Mouse (Mus musculus) kidney, adult 11 months (tissue): Measurements from ENCODE around the gene Igfn1.
A peak's percentile ranks its signal among the peaks of the same experiment; 100 is the strongest.

Experiments
- DNase-seq: peaks from one replicate; pipeline ENCODE4 v3.0.0; 2022

Igfn1 gene

DNA sequence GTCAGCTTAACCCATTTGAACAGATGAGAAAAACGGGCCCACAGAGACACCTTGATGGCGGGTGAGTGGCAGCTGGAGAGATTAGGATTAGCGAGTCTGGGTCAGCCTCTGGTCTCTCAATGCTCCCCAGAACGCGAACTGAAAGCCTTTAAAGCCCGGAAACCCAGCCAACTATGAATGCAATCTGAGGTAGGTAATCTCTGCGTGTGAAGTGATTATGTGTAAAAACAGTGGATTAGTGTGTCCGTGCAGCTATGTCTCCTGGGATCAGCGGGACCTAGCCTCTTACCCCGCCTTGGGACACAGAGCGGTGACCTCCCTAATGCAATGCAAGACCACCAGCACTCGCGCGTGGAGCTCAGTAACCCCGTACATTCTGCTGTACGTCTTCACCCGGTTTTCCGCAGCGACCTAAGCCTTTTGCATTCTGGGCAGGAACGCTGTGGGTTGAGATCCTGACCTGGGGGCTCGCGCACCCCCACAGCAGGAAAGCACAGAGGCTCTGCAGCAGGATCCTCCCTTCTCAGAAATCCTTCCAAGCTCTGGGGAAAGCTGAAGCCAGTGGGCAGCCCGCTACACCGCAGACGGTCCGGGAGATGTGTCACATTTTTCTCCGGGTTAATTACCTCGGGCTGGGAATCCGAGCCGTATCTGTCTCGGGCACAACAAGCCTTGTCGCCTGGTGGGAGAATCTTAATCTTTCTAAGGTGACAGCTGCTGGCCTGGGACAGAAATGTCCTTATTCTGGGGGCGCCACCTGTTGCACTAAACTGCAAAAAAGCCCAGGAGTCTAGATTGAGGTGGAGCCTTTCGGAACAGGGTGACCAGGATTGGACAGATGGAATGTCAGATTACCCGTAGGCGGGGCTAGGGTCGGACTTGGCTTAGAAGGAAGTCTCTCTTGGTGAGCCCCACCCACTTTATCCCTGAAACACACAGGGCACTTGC, 1.3 kb upstream of the Igfn1 start, which contains the start of gene Tmem9:
TSS of gene Tmem9 (plus strand) at position 940 of the 948 bp plus-strand sequence.
- DNase-seq: peak; percentile 95

- peak; percentile 73 for DNase-seq
Observed at GRCm38 (mm10) chr1:136001438-136001837, 4.7 kb downstream of the Igfn1 start.

DNA sequence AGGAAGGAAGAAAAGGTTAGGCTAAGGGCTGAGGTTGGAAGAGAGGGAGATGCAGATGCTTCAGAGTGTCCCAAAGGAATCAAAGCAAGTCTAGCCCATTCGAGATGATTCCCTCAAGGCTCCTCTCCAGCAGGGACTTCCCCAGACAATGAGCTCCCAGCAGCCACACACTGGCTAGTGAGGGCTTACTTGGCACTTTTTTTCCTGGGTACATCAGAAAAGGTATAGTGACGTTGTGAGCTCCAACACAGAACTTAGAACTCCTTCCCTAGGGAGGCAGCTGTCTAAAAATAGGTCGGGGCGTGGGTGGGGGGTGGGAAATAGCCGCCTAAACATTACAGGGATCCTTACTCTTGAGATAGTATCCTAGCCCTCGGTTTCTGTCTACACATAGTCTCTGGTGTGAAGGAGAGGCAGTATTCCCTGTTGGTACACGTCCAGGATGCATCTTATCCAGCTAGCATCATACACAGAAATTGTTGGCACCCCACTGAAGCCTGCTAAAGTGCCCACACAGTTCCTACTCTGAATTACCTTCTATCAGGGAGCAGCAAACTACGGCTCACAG, 6.3 kb downstream of the Igfn1 start:
- DNase-seq: no peak

- DNase-seq: no peak
Observed at GRCm38 (mm10) chr1:135997537-135997936, 8.6 kb downstream of the Igfn1 start.

DNA sequence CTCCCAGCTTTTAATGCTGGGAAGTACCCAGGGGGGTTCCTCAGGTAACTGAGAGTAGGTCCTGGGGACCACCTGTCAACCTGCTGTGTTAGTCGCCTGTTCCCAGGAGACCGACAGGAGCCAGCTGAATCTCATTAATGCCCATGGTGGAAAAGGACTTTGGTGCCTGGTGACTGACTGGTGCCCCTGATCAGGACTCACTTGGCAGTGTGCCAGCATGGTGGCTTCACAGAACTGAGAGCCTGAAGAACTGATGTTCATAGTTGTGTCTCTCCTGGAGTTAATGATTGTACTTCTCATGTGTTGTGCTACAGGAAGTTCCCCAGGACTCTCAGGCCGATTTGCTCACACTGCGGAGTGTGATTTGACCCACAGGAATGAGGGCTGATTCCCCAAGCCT, 12.7 kb downstream of the Igfn1 start:
- DNase-seq: peak; percentile 45

DNA sequence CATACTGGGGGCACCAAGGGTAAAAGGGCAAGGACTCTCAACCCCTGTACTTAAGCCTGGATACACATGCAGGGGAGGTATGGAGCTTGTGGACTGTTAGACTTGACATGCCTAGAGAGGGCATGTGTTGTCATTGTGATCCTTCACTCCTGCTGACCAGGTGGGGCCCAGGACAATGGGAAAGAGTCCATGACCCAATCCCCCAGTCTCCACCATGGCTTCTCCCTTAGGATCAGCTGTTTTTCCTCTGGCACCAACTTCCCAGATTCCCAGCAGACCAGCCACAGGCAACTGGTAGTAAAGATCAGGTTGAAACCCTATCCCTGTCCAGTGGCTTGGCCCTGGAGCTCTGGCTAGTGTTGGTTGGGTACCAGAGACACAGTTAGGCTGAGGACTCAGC, 16.3 kb downstream of the Igfn1 start:
- DNase-seq: no peak

DNA sequence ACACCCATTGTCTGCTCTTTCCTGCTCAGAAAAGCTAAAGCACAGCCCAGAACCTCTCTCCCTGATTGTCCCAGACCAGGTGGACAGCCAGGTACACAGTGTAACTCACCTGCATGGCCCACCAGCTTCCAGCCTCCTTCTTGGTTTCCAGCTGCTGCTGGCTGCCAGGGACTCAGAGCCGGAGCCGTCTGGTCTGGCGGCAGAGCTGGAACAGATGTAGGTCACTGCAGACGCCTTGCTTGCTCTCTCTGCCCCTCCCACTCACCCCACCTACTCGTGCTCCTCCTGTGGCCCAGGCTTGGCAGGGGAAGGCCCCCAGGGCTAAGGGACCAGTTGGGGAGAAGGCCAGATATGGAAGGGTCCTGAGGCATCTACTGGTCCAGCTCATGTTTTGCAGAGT, 22.0 kb downstream of the Igfn1 start:
- no peak for DNase-seq

- DNase-seq: no peak
Observed at GRCm38 (mm10) chr1:135972576-135972975, 33.6 kb downstream of the Igfn1 start.

DNA sequence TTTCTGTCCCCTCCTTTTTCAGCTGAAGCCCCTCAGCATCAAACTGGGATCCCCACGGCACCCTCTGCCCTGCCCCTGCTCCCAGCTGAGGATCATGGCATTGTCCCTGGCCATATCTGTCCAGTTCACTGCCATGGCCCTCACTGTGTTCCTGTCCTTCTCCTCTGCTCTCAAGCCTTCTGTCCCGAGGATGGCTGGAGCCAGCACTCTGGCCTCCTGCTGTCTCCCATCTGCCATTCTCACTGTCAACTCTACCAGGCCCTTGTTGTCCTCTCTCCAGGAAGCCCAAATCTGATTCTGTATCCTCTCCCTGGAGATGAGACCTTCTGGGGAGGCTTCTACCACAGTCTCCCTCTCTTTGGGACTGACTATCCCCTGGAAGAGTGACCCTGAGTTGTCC, 35.7 kb downstream of the Igfn1 start:
- DNase-seq: no peak

GRCm38 (mm10) chr1:135967739-135968138, 38.4 kb downstream of the Igfn1 start:
- DNase-seq: no peak

- DNase-seq: no peak
Observed at GRCm38 (mm10) chr1:135964561-135964960, 41.6 kb downstream of the Igfn1 start.

- no peak for DNase-seq
Observed at GRCm38 (mm10) chr1:135963177-135963576, 43.0 kb downstream of the Igfn1 start.

- no peak for DNase-seq
Observed at GRCm38 (mm10) chr1:135958483-135958882, 47.7 kb downstream of the Igfn1 start.

GRCm38 (mm10) chr1:135948871-135949270, 57.3 kb downstream of the Igfn1 start:
- DNase-seq: no peak

- DNase-seq: no peak
Observed at GRCm38 (mm10) chr1:135946247-135946646, 59.9 kb downstream of the Igfn1 start.

DNA sequence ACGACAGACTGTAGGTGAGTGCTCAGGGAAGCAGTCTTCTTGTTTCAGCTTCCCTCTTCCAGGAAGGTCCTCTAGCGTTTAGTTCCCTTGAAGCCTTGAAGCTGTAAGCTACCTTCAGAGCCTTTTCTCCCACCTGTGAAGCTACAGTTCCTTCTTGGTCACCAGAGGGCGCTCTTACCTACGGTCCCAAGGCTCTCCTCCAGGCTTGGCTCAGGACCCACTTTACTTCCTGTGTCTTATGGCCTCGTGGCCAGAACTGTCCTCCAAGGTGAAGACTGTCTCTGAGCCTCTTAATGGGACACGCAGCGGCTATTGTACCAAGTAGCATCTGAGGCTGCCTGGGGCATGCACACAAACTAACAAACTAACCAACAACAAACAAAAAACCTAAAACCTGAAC, 60.4 kb downstream of the Igfn1 start:
- peak; percentile 16 for DNase-seq

DNA sequence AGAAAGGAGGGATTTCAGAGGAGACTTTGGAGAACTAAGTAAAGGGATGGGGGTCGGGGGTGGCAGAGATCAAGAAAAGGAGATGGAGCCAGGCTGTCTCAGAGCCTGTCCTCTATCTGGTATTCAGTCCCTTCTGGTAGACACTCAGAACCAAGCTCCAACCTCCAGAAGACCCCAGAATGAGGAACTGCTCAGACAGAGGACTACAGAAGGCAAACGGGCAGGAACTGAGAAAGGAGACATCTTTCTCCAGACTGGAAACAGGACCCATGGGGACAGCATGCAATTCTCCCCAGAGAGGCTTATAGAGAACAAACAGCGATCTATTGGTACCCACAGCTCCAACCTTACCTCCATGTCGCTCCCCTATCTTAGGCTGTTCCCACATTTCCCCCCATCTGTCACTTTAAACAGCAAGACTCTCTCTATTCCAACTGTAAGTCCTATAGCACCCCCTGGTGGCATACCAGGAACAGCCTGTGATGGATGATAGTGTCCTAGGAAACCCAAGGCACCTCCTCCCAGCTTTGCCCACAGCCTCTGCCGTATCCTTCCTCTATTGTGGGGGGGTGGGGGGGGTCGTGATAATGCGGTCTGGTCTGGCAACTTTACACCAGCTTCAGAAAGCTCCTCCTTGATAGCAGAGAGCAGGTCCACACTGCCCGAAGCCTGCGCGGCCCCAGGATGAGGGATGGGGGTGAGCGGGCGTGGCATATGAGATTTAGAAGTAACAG, 61.4 kb downstream of the Igfn1 start:
- DNase-seq: peak; percentile 47

GRCm38 (mm10) chr1:135943713-135944112, 62.4 kb downstream of the Igfn1 start:
- DNase-seq: no peak

- no peak for DNase-seq
Observed at GRCm38 (mm10) chr1:135942116-135942515, 64.0 kb downstream of the Igfn1 start.

DNA sequence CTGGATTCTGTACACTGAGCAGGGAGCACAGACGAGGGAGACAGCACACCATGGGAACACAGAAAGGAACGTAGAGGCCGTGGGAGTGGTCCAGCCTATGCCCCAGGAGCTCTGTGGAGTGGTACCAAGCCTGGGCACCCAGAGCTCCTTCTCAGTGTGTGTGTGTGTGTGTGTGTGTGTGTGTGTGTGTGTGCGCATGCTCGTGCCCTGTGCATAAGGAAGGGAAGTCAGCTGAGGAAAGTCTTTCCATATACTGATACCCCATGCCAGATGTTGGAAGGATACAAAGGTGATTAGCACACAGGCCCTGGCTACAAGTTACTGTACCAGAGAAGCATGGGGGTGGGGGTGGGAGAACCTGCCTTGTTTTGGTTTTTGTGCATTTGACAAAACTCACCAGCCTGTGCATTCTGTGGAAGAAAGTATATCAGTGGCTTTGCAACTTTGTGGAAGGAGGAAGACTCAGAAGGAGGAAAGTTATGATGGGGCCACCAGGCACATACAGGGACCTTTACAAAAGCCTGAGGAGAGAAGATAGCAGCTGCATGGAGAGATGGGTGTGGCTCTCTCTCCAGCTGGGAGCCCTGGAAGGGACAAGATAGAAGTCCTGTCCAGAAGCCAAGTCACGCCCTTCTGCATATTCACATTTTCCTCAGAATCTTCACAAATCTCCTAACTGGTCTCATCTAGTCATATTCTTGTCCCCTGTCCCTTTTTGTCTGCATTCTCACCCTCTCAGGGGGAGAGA, 64.7 kb downstream of the Igfn1 start:
- DNase-seq: no peak

- no peak for DNase-seq
Observed at GRCm38 (mm10) chr1:135936091-135936490, 70.1 kb downstream of the Igfn1 start.

- DNase-seq: no peak
Observed at GRCm38 (mm10) chr1:135933704-135934293, 72.3 kb downstream of the Igfn1 start.
